Mouse (Mus musculus) forebrain, embryonic 13.5 days (tissue): ENCODE results near the gene Fam126b. TPM values are rescaled to one million over a fixed set of nuclear protein-coding genes. Genes with fewer than 3 reads are reported as not detected.
"Not testable (repeated sequence)": the region's sequence is repeated elsewhere in the genome, so short reads cannot be mapped to it uniquely, and the experiment has no call there.

Source experiments
- ATAC-seq: fragments of 200-750 bp; cut with Nextera tagmentation; 2 replicates; pipeline ENCODE4 v1.8.0; 2017
- H3K27ac ChIP-seq: fragments of 300-500 bp; sonication (generic); 2 replicates; pipeline ENCODE4 v1.5.1; 2015; ENCODE audit warnings: inconsistent platforms, mild to moderate bottlenecking, moderate library complexity
- H3K27me3 ChIP-seq: fragments of 300-500 bp; sonication (generic); 2 replicates; pipeline ENCODE4 v1.6.1; 2015; ENCODE audit warnings: mild to moderate bottlenecking, inconsistent platforms
- H3K36me3 ChIP-seq: fragments of 300-500 bp; sonication (generic); 2 replicates; pipeline ENCODE4 v1.6.1; 2015; ENCODE audit warnings: mild to moderate bottlenecking, inconsistent platforms; ENCODE audit not compliant: poor library complexity, severe bottlenecking
- H3K4me1 ChIP-seq: fragments of 300-500 bp; sonication (generic); 2 replicates; pipeline ENCODE4 v1.6.1; 2015; ENCODE audit warnings: inconsistent platforms
- H3K4me2 ChIP-seq: fragments of 300-500 bp; sonication (generic); 2 replicates; pipeline ENCODE4 v1.6.1; 2015; ENCODE audit warnings: inconsistent platforms, mild to moderate bottlenecking, moderate library complexity
- H3K4me3 ChIP-seq: fragments of 300-500 bp; sonication (generic); 2 replicates; pipeline ENCODE4 v1.5.1; 2015; ENCODE audit warnings: mild to moderate bottlenecking, inconsistent platforms
- H3K9ac ChIP-seq: fragments of 300-500 bp; sonication (generic); 2 replicates; pipeline ENCODE4 v1.6.1; 2015; ENCODE audit warnings: mild to moderate bottlenecking, inconsistent platforms
- H3K9me3 ChIP-seq: fragments of 300-500 bp; sonication (generic); replicated peaks from 2 replicates; pipeline ENCODE4 v1.6.1; 2016; ENCODE audit warnings: inconsistent platforms
- WGBS: fragments of 180-500 bp; shearing (Covaris S2); methylation state at CpG from one replicate; pipeline ENCODE4 v1.1.7; 2015; 5-methylcytosine and 5-hydroxymethylcytosine counted together
- polyA plus RNA-seq: library from polyadenylated mRNA; unstranded; fragments of >200 nt; fragmentation: Nextera tagmentation; extraction: Ambion mirVana; gene quantifications from 2 replicates; pipeline ENCODE4 v1.2.1, GENCODE M21; 2015

Fam126b gene
- polyA plus RNA-seq, 1 experiment from 2014 or later: 10.8 TPM

- WGBS: 86% methylated on average over 1 of the region's 1 CpGs
- no peak overlapping the region for H3K9ac ChIP-seq
- no peak overlapping the region for H3K4me2 ChIP-seq
- H3K27ac ChIP-seq: no peak overlapping the region
- H3K4me1 ChIP-seq: no peaks in the 10 kb centered on the region
- peaks cover 5% of the 10 kb centered on the region for H3K9me3 ChIP-seq
- ATAC-seq: no peak
- no peaks in the 10 kb centered on the region for H3K36me3 ChIP-seq
- no peaks in the 10 kb centered on the region for H3K27me3 ChIP-seq
- H3K4me3 ChIP-seq: no peak overlapping the region
Measured at GRCm38 (mm10) chr1:58610166-58610565, 24.0 kb upstream of the Fam126b start.

GRCm38 (mm10) chr1:58609591-58609990 lies 23.5 kb upstream of the Fam126b start:
- not testable (repeated sequence) for H3K4me2 ChIP-seq, H3K27ac ChIP-seq, ATAC-seq, H3K4me1 ChIP-seq, H3K9me3 ChIP-seq, H3K27me3 ChIP-seq, H3K36me3 ChIP-seq, H3K9ac ChIP-seq, H3K4me3 ChIP-seq
- 89% methylated on average over 5 of the region's 5 CpGs for WGBS

GRCm38 (mm10) chr1:58603738-58604137 lies 17.6 kb upstream of the Fam126b start:
- WGBS: 86% methylated on average over 4 of the region's 4 CpGs
- no peak overlapping the region for H3K9ac ChIP-seq
- ATAC-seq: no peak
- no peaks in the 10 kb centered on the region for H3K36me3 ChIP-seq
- no peaks in the 10 kb centered on the region for H3K27me3 ChIP-seq
- no peak overlapping the region for H3K27ac ChIP-seq
- no peak overlapping the region for H3K4me2 ChIP-seq
- peaks cover 5% of the 10 kb centered on the region for H3K9me3 ChIP-seq
- no peak overlapping the region for H3K4me3 ChIP-seq
- H3K4me1 ChIP-seq: no peaks in the 10 kb centered on the region

GRCm38 (mm10) chr1:58602681-58603080 lies 16.6 kb upstream of the Fam126b start:
- H3K4me3 ChIP-seq: no peak overlapping the region
- H3K36me3 ChIP-seq: no peaks in the 10 kb centered on the region
- WGBS: 81% methylated on average over 4 of the region's 4 CpGs
- H3K9me3 ChIP-seq: peaks cover 5% of the 10 kb centered on the region
- H3K9ac ChIP-seq: no peak overlapping the region
- no peaks in the 10 kb centered on the region for H3K4me1 ChIP-seq
- H3K27me3 ChIP-seq: no peaks in the 10 kb centered on the region
- no peak for ATAC-seq
- no peak overlapping the region for H3K27ac ChIP-seq
- no peak overlapping the region for H3K4me2 ChIP-seq

DNA sequence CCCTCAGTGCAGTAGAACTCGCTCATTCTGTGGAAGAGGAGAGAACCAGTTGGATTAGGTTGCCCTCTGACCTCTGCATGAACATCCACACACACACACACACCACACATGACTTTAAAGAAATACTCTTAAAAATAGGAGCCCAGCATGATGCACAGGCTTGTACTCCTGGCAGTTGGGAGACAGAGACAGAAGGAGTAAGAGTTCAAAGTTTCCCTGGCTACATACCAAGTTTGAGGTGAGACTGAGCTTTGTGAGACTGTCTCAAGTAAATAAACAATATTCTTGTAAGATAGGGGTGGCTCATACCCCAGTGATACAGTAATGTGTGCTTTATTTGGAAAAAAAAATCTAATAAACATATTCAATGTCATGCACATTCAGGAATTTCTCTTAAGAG lies 1.4 kb upstream of the Fam126b start:
- no peak overlapping the region for H3K27ac ChIP-seq
- no peak for ATAC-seq

DNA sequence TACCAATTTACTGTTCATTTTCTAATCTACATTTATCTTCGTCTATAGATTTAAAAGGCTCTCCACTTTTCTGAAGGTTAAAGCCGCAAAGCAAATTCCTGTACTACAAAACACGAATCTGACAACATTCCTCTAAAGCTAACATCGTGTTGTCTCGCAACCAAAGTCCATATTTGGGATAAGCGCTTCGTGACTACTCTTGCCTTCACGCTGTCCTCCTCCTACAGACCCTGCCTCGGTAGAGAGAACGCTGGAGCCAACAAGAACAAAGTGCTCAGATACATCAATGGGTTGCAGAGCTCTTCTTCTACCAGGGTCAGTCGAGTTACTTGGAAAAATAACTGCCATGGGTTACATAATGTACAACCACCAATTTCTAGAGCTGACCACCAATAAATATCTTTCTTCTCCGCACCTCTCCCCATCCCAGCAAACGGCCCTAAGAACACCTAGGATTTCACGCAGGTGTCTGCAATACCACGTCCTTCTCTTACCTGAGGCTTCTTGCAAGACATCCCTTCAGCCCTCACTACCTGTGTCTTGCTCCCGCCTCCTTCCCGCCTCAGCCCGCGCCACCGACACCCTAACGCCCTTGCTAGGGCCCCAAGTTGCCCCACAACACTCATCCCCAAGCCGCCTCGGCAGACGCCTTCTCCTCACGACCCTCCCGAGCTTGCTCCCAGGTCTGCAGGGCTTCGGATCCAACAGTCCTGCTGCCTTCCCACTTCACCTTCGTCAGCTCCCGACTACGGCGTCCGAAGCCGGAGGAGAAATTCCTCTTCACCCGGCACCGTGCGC lies 551 bp downstream of the Fam126b start:
- Histone ChIP-seq H3K36me3 (no peaks in the 10 kb centered on the region), H3K4me2 (peak overlapping the region; percentile 80), H3K4me1 (peaks cover 14% of the 10 kb centered on the region), H3K9ac (peak overlapping the region; percentile 89), H3K27me3 (no peaks in the 10 kb centered on the region), H3K27ac (peak overlapping the region; percentile 21; the same call in 1 of the 2 replicates), H3K9me3 (no peaks in the 10 kb centered on the region), H3K4me3 (peak overlapping the region; percentile 83)
- 6% methylated on average over 33 of the region's 36 CpGs for WGBS
- ATAC-seq: peak; percentile 79

More for the DNA sequence above, 1.4 kb upstream of the Fam126b start:
- 81% methylated on average over 1 of the region's 1 CpGs for WGBS
- Histone ChIP-seq H3K4me1 (peaks cover 14% of the 10 kb centered on the region), H3K4me2 (peak overlapping the region; percentile 67), H3K9ac (peak overlapping the region; percentile 89), H3K36me3 (peaks cover 5% of the 10 kb centered on the region; the same call in 1 of the 2 replicates), H3K27me3 (no peaks in the 10 kb centered on the region), H3K4me3 (peak overlapping the region; percentile 83), H3K9me3 (no peaks in the 10 kb centered on the region)

GRCm38 (mm10) chr1:58584271-58584670 lies 1.9 kb downstream of the Fam126b start:
- 91% methylated on average over 1 of the region's 1 CpGs for WGBS
- Histone ChIP-seq H3K4me1 (peaks cover 14% of the 10 kb centered on the region), H3K27ac (no peak overlapping the region), H3K4me2 (no peak overlapping the region), H3K36me3 (no peaks in the 10 kb centered on the region), H3K27me3 (no peaks in the 10 kb centered on the region), H3K9ac (no peak overlapping the region), H3K9me3 (no peaks in the 10 kb centered on the region), H3K4me3 (no peak overlapping the region)
- ATAC-seq: no peak

DNA sequence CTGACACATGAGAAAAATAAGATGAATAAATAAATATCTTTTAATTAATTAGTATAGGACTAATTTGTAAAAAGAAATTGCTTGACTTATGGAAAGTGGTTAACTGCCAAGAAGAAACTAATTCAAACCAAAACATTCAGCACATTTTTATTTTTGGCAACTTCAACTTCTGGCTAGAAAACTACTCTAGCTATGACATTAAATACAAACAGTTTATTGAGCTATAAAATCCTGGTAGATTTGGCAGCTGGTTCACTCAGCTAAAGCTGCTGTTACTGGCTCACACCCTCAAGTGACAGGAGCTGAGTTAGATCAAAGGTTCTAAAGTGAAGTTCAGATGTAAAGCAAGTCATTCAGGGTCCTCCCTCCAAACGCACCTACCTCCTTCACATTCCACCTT lies 3.5 kb downstream of the Fam126b start:
- WGBS: 78% methylated on average over 1 of the region's 1 CpGs
- H3K4me2 ChIP-seq: no peak overlapping the region
- H3K36me3 ChIP-seq: no peaks in the 10 kb centered on the region
- H3K27me3 ChIP-seq: no peaks in the 10 kb centered on the region
- no peaks in the 10 kb centered on the region for H3K9me3 ChIP-seq
- no peak for ATAC-seq
- H3K4me1 ChIP-seq: peaks cover 14% of the 10 kb centered on the region
- no peak overlapping the region for H3K4me3 ChIP-seq
- H3K27ac ChIP-seq: no peak overlapping the region
- no peak overlapping the region for H3K9ac ChIP-seq

DNA sequence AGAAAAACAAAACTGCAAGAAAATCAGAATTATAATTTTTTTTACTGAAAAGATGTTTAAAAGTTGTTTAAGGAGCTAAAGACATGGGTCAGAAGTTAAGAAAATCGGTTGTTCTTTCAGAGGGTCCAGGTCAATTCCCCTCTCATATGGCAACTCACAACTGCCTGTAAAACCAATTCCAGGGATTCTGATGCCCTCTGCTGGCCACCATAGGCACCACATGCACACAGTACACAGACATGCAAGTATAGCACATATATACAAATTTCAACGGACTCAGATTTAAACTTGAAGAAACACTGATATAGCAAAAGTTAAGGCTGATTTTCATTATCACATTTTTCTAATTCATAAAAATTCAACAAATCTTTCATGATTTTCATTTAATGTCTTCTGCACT lies 6.9 kb downstream of the Fam126b start:
- Histone ChIP-seq H3K27ac (no peak overlapping the region), H3K36me3 (no peaks in the 10 kb centered on the region), H3K9ac (no peak overlapping the region), H3K27me3 (no peaks in the 10 kb centered on the region), H3K4me1 (no peaks in the 10 kb centered on the region), H3K4me3 (no peak overlapping the region), H3K4me2 (no peak overlapping the region), H3K9me3 (no peaks in the 10 kb centered on the region)
- WGBS: 92% methylated on average over 2 of the region's 2 CpGs
- no peak for ATAC-seq

GRCm38 (mm10) chr1:58570437-58570836 lies 15.7 kb downstream of the Fam126b start:
- Histone ChIP-seq H3K9ac (no peak overlapping the region), H3K4me3 (no peak overlapping the region), H3K27ac (no peak overlapping the region), H3K4me2 (no peak overlapping the region), H3K36me3 (no peaks in the 10 kb centered on the region), H3K27me3 (no peaks in the 10 kb centered on the region), H3K9me3 (no peaks in the 10 kb centered on the region), H3K4me1 (no peaks in the 10 kb centered on the region)
- 53% methylated on average over 4 of the region's 4 CpGs for WGBS
- ATAC-seq: no peak

DNA sequence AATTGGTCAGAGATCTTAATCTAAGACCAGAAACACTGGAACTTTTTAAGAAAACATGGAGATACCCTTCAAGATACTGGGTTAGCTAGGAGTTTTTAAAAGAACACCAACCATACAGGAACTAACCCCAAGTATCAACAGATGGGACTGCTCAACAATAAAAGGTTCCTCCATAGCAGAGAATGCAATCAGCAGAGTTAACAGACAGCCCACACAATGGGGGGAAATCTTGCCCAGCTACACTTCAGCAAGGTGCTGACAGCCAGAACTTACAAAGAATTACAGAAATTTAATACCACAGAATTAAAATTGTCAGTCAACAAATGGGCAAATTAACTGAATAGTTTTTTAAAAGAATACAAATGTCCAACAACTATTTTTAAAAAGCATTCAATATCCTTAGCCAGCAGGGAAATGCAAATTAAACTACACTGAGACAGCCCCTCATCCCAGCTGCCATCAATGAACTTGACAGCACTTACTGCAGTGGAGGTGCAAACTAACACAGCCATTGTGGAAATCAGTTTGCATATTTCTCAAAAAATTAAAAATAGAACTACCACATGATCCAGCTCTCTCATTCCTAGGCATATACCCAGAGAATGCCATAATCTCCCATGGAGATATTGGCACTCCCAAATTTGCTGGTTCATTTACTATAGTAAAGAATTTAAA lies 17.5 kb downstream of the Fam126b start:
- H3K4me2 ChIP-seq: no peak overlapping the region
- H3K9me3 ChIP-seq: no peaks in the 10 kb centered on the region
- no peak overlapping the region for H3K4me3 ChIP-seq
- H3K27ac ChIP-seq: no peak overlapping the region
- ATAC-seq: 0 out of 2 replicates have a peak, but pooled peaks have one; percentile 48
- no peaks in the 10 kb centered on the region for H3K36me3 ChIP-seq
- H3K4me1 ChIP-seq: no peaks in the 10 kb centered on the region
- H3K27me3 ChIP-seq: no peaks in the 10 kb centered on the region
- no peak overlapping the region for H3K9ac ChIP-seq

DNA sequence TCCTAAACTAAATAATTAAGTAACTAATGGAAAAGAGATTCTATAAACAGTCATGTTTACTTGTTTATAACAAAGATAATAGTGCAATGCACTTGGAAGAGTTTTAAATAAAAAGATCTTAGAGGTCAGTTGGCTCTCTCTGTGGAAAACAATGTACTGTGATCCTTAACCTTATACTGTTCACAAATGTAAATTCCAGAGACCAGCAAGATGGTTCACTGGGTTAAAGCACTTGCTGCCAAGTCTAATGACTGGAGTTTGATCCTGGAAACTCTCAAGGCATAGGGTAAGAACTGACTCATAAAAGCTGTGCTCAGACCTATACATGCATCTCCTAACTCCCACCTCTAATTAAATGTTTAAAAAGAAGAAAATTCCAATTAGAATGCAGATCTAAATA lies 19.5 kb downstream of the Fam126b start:
- ATAC-seq: no peak
- Histone ChIP-seq H3K36me3 (peaks cover 4% of the 10 kb centered on the region; the same call in 1 of the 2 replicates), H3K27ac (no peak overlapping the region), H3K4me3 (no peak overlapping the region), H3K4me1 (no peaks in the 10 kb centered on the region), H3K4me2 (no peak overlapping the region), H3K9ac (no peak overlapping the region), H3K27me3 (no peaks in the 10 kb centered on the region), H3K9me3 (no peaks in the 10 kb centered on the region)
